9 mouse cellular contexts compared by ENCODE assay signal in the genomic region with DNA sequence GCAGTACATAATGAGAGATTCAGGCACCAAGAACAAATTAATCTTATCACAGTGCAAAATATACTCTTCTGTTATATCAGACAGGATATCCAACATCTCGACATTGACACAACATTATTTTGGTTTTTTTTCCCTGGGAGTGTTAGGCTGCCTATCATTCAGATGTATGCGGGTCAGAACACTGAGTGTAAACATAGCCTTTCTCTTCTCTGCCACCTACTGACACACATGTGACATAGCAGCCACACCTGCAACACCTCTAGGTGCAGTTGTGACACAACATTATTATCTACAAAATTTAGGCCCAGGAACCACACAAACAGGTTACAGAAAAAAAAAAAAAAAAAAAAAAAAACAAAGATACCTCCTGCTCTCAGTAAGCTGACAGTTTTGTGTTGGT.
DNase-seq lines count a peak whose midpoint lies in the region; ATAC-seq lines count a peak whose summit lies in the region.
"Had no signal": no experiment of that assay in that cellular context is flagged by ENCODE, and none has a peak within 500 bp of the region (broad histone marks: within the 10 kb centered on the region; RNA-seq: fewer than 3 reads in every experiment).

No protein-coding gene starts in this region.

- peak; percentile 61; the same call in 1 of the 2 replicates for ATAC-seq in erythroid progenitor cell, adult 5-6 weeks (replicated peaks; ENCODE audit: low FRiP score, poor library complexity, severe bottlenecking)

- peak; percentile 37 for DNase-seq in kidney, adult 9 months
- DNase-seq in kidney, postnatal 10 days: no peak
- DNase-seq in A20 (ENCODE audit: low read depth, low spot score) (peak; percentile 41), NIH3T3 (ENCODE audit: low read depth) (peak; percentile 41)
- DNase-seq in spleen, postnatal 36 days (ENCODE audit: low spot score in 2 of 2): no peak
- no peak for DNase-seq in heart, adult 9 months (ENCODE audit: low spot score in 2 of 2)
- DNase-seq in layer of hippocampus, adult 18-20 months (ENCODE audit: low spot score in 2 of 2): no peak
- DNase-seq: kidney, adult 11 months had no signal

Comparison
In these comparisons a context has a peak if more than half of its experiments do, and no peak if none do; other contexts are left out.
1. DNase-seq: peak in kidney, adult 9 months (single experiment), A20 (single experiment) and NIH3T3 (single experiment); none in kidney, postnatal 10 days (single experiment), spleen, postnatal 36 days (0 of 2), heart, adult 9 months (0 of 2) and layer of hippocampus, adult 18-20 months (0 of 2).